Mouse (Mus musculus): Measurements from ENCODE around the gene Cd68. TPM values are rescaled to one million over a fixed set of nuclear protein-coding genes. Genes with fewer than 3 reads are reported as not detected.

Cd68 gene
- polyA plus RNA-seq, 1 experiment from 2014 or later: 20.9 TPM

DNA sequence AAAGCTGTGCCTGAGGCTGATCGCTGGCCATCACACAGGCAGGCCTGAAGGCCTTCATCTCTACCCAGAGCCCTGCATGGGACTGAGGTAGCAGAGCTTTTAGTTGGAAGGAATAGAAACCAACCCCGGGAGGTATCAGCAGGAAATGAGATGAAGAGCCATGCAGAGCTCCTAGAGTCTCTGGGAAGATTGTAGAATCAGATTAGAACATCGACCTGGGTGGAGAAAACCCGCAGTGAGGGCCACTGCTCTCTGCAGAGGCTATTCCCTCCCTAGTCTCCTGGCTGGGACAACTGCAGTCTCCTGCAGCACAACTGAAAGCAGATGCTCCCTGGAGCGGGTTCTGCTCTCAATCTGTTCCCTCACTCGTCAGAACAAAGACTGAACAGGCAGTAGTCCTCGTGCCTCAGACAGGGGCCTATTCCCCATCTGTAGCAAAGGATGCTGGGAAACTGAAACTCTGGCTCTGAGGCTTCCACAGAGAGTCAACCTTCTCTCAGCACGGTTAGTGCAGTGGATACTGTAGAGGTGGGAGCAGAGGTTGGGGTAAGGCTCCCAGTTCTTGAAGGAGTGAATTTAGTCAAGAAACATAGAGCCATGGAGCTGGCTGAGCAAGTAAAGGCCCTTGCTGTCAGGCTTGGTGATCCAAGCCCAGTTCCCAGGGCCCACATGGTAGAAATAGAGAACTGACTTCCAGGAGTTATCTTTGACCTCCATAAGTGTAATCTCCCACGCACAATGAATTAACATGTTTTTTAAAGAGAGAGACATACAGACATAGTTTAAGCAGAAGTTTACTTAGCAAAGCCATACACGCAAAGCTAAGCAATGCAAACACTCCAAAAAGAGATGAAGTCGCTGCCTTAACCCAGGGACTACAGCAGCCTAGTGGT lies 43.8 kb upstream of the Cd68 start:
- Histone ChIP-seq H3K4me3 (ENCODE audit: low read depth, low read length) (no peak overlapping the region), H3K4me2 (replicated peaks; ENCODE audit: low read depth) (no peak overlapping the region), H3K36me3 (ENCODE audit: control insufficient read depth, insufficient read depth) (no peaks in the 10 kb centered on the region), H3K27me3 (replicated peaks; ENCODE audit: control insufficient read depth, insufficient read depth, low read length) (no peaks in the 10 kb centered on the region), H3K9ac (ENCODE audit: low read depth, low read length) (no peak overlapping the region), H3K4me1 (replicated peaks; ENCODE audit: control insufficient read depth, insufficient read depth, low read length) (no peaks in the 10 kb centered on the region), H3K27ac (ENCODE audit: low read depth, low read length) (no peak overlapping the region), H3K9me3 (ENCODE audit: control insufficient read depth) (no peaks in the 10 kb centered on the region)
- 54% methylated on average over 11 of the region's 11 CpGs for WGBS
- TF ChIP-seq CTCF (IDR thresholded peaks at IDR 0.05; ENCODE audit: low read depth): no peak
- ATAC-seq: no peak

DNA sequence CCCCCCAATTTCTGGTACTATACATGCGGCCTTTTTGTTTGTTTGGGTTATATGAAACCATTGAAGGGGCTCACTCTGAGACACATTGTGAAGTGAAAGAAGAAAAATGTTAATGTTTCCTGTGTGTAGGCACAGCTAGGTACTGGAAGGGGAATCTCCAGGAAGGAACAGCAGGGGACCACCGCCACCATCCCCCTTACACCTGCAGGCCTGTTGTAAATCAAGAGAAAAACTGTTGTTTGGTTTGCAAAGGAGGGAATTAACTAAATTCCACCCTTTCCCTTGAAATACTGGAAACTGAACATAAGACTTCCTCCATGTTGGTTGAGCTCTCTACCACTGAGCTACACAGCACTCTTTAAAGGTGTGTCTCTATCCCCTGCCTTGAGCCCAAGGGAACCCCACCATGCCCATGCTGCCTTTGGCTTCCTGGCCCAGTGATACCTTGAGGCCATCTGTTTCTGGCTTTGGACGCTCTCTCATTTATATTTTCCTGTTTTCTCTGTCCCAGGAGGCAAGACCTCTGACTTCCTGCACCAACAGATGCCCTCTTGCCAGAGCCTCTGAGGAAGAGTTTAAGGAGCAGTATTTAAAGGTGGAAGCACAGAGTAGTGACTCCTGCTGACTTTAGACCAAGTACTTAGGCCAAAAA lies 42.8 kb upstream of the Cd68 start:
- H3K9ac ChIP-seq (ENCODE audit: low read depth, low read length): no peak overlapping the region
- no peaks in the 10 kb centered on the region for H3K27me3 ChIP-seq (replicated peaks; ENCODE audit: control insufficient read depth, insufficient read depth, low read length)
- WGBS: 84% methylated on average over 3 of the region's 3 CpGs
- H3K27ac ChIP-seq (ENCODE audit: low read depth, low read length): no peak overlapping the region
- H3K9me3 ChIP-seq (ENCODE audit: control insufficient read depth): no peaks in the 10 kb centered on the region
- no peak overlapping the region for H3K4me2 ChIP-seq (replicated peaks; ENCODE audit: low read depth)
- TF ChIP-seq CTCF (IDR thresholded peaks at IDR 0.05; ENCODE audit: low read depth): no peak
- no peak for ATAC-seq
- H3K36me3 ChIP-seq (ENCODE audit: control insufficient read depth, insufficient read depth): no peaks in the 10 kb centered on the region
- no peaks in the 10 kb centered on the region for H3K4me1 ChIP-seq (replicated peaks; ENCODE audit: control insufficient read depth, insufficient read depth, low read length)
- H3K4me3 ChIP-seq (ENCODE audit: low read depth, low read length): no peak overlapping the region

DNA sequence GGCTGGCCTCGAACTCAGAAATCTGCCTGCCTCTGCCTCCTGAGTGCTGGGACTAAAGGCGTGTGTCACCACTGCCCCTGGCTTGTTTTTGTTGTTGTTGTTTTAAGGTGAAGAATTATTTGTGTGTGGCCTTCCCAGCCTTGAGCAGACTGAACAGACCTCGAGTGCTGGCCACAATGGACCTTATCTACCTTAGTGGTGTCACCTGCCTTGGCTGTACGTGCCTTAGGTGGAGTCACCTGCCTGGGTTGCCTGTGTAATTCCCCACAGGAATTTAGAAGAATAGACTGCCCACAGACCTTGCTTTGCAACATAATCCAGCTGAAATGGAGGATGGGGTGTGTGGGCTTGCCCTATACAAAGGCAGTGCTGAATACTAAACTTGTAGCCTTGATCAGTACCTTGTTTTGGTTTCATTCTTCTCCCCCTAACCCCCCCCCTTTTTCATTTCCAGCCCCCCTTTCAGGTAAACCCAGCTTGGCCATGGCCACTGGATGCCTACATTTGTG lies 42.0 kb upstream of the Cd68 start:
- H3K4me2 ChIP-seq (replicated peaks; ENCODE audit: low read depth): no peak overlapping the region
- H3K27ac ChIP-seq (ENCODE audit: low read depth, low read length): no peak overlapping the region
- H3K9me3 ChIP-seq (ENCODE audit: control insufficient read depth): no peaks in the 10 kb centered on the region
- H3K36me3 ChIP-seq (ENCODE audit: control insufficient read depth, insufficient read depth): no peaks in the 10 kb centered on the region
- H3K4me3 ChIP-seq (ENCODE audit: low read depth, low read length): no peak overlapping the region
- H3K4me1 ChIP-seq (replicated peaks; ENCODE audit: control insufficient read depth, insufficient read depth, low read length): no peaks in the 10 kb centered on the region
- H3K9ac ChIP-seq (ENCODE audit: low read depth, low read length): no peak overlapping the region
- H3K27me3 ChIP-seq (replicated peaks; ENCODE audit: control insufficient read depth, insufficient read depth, low read length): no peaks in the 10 kb centered on the region
- TF ChIP-seq CTCF (IDR thresholded peaks at IDR 0.05; ENCODE audit: low read depth): no peak
- ATAC-seq: no peak
- 76% methylated on average over 4 of the region's 4 CpGs for WGBS

DNA sequence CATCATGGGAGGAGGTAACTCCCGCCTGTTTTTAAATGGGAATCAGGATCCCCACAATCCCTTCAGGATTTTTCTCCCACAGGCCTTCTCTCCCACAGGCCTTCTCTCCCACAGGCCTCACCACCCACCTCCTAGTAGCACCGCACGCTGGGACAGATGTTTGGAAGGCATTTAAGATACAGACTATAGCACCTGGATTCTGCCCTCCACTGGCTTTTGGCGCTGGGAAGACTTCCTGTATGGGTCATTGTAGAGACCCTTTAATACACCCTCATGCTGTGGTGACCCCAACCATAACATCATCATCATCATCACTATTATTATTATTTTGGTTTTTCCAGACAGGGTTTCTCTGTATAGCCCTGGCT lies 41.5 kb upstream of the Cd68 start:
- Histone ChIP-seq H3K36me3 (ENCODE audit: control insufficient read depth, insufficient read depth) (no peaks in the 10 kb centered on the region), H3K9ac (ENCODE audit: low read depth, low read length) (no peak overlapping the region), H3K4me1 (replicated peaks; ENCODE audit: control insufficient read depth, insufficient read depth, low read length) (no peaks in the 10 kb centered on the region), H3K9me3 (ENCODE audit: control insufficient read depth) (no peaks in the 10 kb centered on the region), H3K4me2 (replicated peaks; ENCODE audit: low read depth) (no peak overlapping the region), H3K4me3 (ENCODE audit: low read depth, low read length) (no peak overlapping the region), H3K27ac (ENCODE audit: low read depth, low read length) (no peak overlapping the region), H3K27me3 (replicated peaks; ENCODE audit: control insufficient read depth, insufficient read depth, low read length) (no peaks in the 10 kb centered on the region)
- no peak for TF ChIP-seq CTCF (IDR thresholded peaks at IDR 0.05; ENCODE audit: low read depth)
- WGBS: 90% methylated on average over 4 of the region's 4 CpGs
- ATAC-seq: no peak

DNA sequence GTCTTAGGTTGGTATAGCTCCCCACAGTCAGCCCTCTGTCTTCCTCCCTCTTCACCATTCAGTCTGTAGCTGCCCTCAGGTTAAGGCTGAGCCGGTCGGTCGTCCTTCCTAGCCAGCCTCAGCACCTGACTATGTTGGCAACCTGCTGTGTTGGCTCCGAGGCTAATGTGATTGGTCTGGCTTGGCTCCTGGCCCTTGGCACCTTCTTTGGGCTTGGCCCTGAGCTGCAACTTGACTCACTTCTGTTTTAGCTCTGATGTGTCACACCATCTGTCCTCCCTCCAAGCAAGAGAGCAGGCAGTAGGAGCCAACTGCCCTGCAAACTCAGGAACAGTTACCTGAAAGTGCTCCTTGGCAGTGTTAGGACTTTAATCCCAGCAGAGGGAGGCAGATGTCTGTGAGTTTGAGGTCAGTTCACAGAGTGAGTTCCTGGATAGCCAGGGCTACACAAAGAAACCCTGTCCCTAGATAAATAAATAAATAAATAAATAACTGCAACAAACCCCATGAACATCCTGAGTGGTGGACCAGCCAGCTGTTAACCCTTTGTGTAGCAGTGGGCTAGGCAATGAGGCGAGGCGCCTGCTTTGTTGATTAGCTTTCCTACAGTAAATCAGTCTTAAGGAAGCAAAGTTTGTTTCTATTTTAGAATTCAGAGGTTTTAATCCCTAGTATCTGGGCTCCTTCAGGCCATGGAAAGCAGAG lies 41.0 kb upstream of the Cd68 start:
- Histone ChIP-seq H3K27me3 (replicated peaks; ENCODE audit: control insufficient read depth, insufficient read depth, low read length) (no peaks in the 10 kb centered on the region), H3K36me3 (ENCODE audit: control insufficient read depth, insufficient read depth) (no peaks in the 10 kb centered on the region), H3K9ac (ENCODE audit: low read depth, low read length) (no peak overlapping the region), H3K4me2 (replicated peaks; ENCODE audit: low read depth) (no peak overlapping the region), H3K27ac (ENCODE audit: low read depth, low read length) (no peak overlapping the region), H3K4me1 (replicated peaks; ENCODE audit: control insufficient read depth, insufficient read depth, low read length) (no peaks in the 10 kb centered on the region), H3K4me3 (ENCODE audit: low read depth, low read length) (no peak overlapping the region), H3K9me3 (ENCODE audit: control insufficient read depth) (no peaks in the 10 kb centered on the region)
- 0 out of 2 replicates have a peak, but pooled peaks have one; percentile 13 for TF ChIP-seq CTCF (IDR thresholded peaks at IDR 0.05; ENCODE audit: low read depth)
- 57% methylated on average over 6 of the region's 6 CpGs for WGBS
- no peak for ATAC-seq

DNA sequence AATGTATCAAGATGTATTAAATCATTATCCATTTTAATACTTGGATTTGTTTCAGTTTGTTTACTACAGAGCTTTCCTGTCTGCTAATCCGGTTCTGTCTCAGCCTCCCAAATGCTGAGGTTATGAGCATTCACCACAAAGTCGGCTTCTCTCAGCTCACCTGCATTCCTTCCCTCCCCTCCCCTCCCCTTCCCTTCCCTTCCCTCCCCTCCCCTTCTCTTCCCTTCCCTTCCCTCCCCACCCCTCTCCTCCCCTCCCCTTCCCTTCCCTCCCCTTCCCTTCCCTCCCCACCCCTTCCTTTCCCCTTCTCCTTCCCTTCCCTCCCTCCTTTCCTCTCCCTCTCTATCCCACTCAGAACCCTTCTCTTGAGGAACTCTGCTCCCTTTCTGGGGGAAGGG lies 38.7 kb upstream of the Cd68 start:
- WGBS: 22% methylated on average over 2 of the region's 2 CpGs
- no peak overlapping the region for H3K9ac ChIP-seq (ENCODE audit: low read depth, low read length)
- H3K36me3 ChIP-seq (ENCODE audit: control insufficient read depth, insufficient read depth): no peaks in the 10 kb centered on the region
- TF ChIP-seq CTCF (IDR thresholded peaks at IDR 0.05; ENCODE audit: low read depth): no peak
- no peak for ATAC-seq
- no peak overlapping the region for H3K4me2 ChIP-seq (replicated peaks; ENCODE audit: low read depth)
- H3K9me3 ChIP-seq (ENCODE audit: control insufficient read depth): no peaks in the 10 kb centered on the region
- no peaks in the 10 kb centered on the region for H3K27me3 ChIP-seq (replicated peaks; ENCODE audit: control insufficient read depth, insufficient read depth, low read length)
- no peaks in the 10 kb centered on the region for H3K4me1 ChIP-seq (replicated peaks; ENCODE audit: control insufficient read depth, insufficient read depth, low read length)
- no peak overlapping the region for H3K27ac ChIP-seq (ENCODE audit: low read depth, low read length)
- H3K4me3 ChIP-seq (ENCODE audit: low read depth, low read length): no peak overlapping the region

All from intestine, postnatal 0 days (tissue).